Mouse (Mus musculus): ENCODE measurements around the gene Uvrag.

Gene Uvrag

DNA sequence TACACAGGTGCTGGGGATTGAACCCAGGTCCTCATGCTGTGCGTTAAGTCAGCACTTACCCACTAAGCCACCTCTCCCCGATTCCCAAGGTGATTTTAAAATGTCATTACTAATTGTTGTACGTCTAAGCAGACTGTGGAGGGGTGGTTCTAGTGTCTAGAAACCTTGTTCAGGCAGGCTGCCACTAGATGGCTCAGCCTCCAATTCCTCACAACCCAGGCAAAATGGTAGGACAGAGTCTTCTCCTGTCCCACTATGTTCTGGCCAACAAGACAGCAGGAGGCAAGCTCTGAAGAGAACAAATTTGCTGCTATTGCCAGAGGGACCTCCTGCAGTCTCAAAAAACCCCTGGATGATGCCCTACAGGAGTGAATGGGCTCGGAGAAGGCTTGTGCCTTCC is 259.1 kb downstream of the Uvrag start:
- DNase-seq (ENCODE audit: low spot score): no peak

DNA sequence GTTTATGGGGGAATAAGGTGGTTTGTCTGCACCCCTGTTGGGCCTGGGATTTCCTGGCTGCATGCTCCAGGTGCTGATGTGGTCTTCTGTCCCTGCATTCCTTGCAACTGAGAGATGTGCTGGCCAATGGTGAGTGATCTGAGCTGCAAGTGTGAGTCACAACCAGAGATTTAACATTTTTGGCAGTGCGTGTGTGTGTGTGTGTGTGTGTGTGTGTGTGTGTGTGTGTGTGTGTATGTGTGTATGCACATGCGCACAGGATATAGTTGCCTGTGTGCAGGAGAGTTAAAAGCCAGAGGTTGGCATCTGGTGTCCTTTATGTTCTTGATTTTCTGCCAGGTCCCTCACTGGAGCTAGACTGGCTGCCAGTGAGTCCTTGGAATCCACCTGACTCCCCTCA is 261.8 kb downstream of the Uvrag start:
- DNase-seq (ENCODE audit: low spot score): no peak

DNA sequence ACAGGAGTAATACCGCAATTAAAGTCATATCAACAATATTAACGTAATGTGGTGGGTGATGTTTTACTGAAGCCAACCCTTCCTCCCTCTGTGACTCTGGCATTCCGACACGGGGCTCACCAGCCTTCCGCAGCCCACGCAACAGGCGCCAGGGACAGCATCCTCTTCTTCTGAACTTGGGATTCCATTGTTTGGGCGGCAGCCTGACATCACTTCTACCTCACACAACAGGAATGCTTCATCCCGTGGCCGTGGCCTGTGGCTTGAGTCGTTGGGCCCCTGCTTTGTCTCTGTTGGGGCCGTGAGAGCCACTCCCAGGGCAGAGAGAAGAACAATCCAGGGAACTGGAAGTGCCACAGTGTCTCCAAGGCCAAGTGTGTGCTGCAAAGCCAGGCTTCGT is 264.8 kb downstream of the Uvrag start:
- no peak for DNase-seq (ENCODE audit: low spot score)

DNA sequence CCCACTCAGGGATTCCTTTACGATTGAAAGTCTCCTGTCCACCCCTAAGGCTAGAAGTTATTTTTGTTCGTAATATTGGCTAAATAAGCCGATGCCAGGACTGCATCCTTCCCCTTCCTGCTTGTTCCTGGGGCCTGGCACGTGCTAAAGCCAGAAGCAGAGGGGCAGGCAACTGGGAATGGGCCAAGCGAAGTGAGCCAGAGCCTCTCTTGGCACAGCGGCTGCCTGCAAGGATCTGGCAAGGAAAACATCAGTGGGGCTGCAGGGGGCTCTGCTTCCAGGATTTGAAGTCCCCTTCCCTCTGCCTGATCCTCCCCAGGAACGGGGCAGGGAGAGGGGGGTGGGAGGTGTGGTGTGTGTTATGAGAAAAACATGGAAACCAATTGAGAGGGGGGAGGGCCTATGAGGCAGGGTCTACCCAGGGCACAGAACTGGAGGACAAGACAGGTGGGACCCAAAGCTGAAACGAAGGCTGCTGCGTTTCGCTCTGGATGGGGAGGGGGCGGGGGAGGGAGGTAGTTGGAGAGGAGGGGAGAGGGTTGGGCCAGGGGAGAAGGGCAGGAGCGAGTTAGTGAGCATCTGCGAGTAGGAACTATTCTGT is 265.5 kb downstream of the Uvrag start:
- DNase-seq (ENCODE audit: low spot score): no peak

DNA sequence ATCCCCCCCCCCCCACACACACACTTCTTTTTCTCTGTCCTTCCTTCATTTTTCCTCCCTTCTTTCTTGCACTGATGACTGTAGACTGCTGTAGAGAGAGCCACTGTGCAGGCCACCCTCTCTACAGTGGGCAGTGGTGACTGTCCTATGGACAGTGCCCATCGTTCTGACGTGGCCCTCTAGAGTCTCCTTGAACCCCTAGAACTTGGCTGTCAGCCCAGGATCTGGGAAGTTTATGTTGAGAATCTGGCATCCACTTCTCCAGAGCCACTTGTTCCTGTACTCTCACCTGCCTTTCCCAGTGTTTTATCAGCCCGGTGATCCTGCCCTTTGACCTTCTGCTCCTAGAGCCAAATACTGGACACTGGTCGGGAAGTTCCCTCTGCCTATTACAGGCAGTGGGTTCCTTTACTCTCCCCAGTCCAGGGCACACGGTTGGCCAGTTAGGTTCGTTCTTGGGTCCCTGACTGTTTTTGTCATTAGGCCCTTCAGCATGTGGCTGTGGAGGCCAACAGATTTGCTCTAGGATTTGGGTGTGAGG is 266.5 kb downstream of the Uvrag start:
- no peak for DNase-seq (ENCODE audit: low spot score)

DNA sequence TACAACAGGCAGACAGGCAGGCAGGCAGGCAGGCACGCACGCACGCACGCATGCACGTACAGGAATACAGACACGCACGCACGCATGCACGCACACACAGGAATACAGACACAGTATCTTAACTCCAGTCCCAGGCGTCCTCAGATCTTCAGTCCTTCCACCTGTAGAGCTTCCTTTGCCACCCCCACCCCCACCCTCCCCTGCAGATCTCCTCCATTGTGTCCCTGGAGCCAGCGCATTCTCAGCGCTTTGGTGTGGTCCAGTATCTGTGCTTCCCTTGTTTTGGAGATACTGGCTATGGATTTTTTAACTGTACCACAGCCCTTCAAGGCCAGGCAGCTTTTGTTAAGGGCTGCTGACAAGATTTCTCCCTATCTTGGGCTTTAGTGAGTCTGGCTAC is 267.6 kb downstream of the Uvrag start:
- DNase-seq (ENCODE audit: low spot score): no peak

DNA sequence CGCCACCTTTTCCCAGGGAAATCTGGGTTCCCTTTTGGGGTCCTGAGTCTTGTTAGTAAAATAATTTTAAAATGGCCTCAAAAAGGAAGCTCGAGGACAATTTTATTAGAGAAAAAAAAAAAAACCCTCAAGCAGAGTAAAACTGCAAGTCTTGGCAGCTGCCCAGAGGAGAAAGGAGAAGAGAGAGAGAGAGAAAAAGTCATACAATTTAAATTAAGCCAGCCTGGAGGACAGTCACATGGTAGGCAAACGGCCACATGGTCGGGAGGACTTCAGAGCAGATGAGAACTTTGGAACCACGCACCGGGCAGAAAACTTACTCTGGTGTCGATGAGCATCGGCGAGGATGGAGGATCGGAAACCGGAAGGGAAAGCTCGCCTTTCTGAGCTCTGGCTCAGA is 269.1 kb downstream of the Uvrag start:
- no peak for DNase-seq (ENCODE audit: low spot score)

DNA sequence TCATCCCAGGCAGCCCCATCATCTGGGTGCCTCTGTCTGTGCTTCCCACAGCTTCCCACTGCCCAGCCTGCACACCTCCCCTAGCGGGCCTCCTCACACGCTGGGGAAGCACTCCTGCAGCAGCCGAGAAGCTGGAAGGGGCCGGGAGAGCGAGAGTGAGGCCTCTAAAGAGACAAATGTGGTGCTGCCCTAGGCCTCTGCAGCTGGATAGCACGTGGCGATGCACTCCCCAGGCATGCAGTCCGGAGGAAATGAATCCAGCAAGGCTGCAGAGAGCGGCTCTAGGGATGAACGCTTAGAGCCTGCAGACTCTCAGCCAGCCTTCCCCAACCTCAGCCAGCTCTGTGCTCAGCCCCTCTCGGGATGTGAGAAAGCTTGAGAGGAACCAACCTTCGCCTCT is 270.1 kb downstream of the Uvrag start:
- DNase-seq (ENCODE audit: low spot score): no peak

DNA sequence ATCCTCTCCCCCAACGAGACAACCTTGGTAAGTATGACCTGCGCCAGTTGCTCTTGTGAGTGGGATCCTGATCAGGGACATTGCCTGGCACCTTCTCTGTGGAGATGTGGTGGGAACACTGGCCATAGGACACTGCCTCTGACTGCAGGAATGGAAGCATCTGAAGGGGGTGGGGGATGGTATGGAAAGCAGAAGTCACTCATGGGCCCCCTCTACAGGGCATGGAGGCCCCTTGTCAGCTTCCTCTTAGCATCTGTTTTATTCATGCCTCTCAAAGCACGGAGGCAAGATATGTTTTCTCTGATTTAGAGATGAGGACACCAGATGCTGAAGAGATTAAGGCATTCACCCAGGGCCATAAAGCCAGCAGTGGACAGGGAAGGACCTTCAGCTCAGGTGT is 271.9 kb downstream of the Uvrag start:
- DNase-seq (ENCODE audit: low spot score): no peak

DNA sequence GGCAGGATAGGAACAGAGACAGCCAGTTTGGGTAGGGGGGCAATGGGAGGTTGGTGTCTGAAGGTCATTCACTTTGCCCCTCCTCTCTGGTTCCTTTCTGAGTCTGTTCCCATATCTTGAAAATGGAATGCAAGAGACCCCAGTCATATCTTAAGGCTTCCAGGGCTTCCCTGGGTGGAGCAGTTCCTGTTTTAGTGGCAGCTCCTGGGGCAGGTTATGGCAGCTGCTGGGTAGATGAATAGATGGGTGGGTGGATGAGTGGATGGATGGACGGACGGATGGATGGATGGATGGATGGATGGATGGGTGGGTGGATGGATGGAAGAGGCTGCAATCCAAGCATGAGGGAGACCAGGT is 273.2 kb downstream of the Uvrag start:
- no peak for DNase-seq (ENCODE audit: low spot score)

DNA sequence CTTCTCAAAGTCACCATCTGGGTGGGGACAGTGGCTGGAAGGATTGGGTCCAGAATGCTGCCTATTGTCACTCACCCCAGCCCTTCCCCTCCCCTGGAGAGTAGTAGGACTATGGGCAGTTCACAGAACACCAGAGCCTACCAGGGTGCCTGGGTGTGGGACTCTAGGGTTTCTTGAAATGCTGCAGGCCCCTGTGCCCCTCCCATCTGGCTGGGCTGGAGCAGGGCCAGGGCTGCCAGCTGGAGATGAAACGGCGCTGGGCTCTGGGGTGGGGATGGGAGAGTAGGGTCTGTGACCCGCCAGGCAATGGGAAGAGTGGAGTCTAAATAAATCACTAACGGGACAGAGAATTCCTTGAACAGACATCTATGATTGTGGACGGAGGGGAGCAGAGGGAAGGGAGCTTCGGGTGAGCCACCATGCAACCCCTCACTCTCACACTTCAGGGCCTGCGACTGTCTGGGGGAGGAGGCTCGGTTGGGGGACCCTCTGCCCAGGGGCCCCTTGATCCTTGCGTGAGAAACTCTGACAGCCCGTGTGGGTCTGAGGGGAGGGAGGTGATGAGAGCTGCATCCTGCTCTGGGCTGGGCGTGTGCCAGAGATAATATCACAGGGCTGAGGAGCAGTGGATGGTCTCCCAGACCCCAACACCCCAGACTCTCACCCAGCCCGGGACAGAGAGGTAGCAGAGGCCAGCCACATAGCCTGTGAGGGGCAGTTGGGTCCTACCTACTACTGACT is 273.7 kb downstream of the Uvrag start:
- DNase-seq (ENCODE audit: low spot score): no peak

DNA sequence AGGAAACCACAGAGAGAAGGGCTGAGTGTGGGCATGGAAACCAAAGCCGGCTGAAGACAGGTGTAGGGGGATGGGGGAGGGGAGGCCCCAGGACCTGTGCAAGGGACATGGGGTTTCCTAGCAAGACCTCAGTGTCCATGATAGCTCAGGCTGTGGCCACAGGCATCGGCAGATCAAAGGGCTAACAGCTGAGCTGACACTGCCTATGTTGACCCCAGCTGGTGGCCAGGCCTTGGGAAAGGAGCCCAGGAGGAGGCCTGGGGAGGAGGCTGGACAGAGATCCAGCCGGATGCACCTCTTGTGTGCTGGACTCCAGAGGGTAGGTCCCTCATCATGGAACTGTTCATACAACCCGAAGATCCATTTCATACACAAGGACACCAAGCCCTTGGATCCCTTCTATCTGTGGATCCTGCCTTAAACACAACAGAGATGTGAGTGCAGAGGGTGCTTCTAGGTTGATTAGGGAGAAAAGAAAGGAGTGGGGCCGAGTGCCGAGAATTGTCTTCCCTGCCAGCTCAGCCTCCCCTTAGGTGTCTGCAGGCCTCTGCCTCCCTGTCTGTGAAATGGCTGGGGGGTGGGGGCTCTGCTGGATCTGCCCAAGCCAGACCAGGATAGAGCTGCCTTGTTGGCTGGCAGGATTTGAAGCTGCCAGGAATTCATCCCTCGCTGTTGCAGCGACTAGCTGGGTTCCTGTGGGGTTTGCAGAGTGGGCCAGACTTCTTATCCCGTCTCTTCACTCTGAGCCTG is 276.8 kb downstream of the Uvrag start:
- DNase-seq (ENCODE audit: low spot score): no peak

DNA sequence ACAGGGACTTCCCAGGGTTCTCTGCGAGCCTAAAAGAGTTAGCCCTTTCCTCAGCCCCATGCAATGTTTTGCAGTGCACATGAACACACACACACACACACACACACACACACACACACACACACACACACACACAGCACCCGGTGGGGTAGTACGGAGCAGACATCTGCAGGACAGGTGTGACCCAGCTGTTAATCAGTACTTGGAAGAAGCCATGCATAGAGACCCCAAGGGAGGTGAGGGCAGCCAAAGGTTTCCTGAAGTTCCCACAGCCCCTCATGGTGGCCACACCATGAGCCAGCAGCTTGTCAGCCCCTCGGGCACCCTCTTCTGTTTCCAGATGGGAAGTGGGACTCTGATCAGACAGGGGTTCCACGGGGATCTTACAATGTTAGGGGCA is 277.9 kb downstream of the Uvrag start:
- no peak for DNase-seq (ENCODE audit: low spot score)

DNA sequence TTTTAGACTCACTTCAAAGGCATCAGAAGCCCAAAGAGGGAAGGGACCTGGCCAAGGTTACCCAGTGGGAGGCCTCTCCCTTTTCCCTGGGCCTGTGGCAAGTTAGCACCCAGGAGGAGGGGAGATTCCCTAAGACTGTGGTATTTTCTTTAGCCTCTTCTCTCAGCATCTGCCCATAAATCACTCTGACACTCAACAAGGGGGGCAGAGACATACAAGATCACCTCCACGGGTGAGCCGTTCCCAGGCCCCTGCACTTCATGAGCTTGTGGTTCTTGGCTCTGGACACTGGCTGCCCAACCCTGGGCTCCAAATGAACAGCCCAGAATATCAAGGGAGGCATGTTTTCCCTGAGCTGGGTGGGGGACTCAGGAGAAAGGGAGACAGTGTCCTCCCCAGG is 279.9 kb downstream of the Uvrag start:
- DNase-seq (ENCODE audit: low spot score): no peak

DNA sequence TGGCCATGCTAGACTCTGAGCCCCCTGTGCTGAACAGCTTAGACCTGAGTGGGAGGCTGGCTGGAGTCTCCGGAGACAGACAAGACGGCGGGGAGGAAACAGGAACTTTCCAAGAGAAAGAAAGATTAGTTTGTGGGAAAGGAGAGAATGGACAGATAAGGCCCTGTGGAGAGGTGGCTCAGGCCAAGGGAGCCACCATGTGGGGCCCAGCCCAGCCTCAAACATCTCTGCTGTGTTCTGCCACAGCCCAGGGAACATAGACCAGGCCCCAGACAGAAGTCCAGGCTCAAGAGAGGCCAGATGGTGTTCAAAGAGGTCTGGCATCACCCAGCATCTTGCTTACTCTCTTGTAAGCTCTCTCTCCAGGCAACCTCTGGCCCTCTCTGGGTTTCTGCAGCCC is 283.8 kb downstream of the Uvrag start:
- DNase-seq (ENCODE audit: low spot score): no peak

DNA sequence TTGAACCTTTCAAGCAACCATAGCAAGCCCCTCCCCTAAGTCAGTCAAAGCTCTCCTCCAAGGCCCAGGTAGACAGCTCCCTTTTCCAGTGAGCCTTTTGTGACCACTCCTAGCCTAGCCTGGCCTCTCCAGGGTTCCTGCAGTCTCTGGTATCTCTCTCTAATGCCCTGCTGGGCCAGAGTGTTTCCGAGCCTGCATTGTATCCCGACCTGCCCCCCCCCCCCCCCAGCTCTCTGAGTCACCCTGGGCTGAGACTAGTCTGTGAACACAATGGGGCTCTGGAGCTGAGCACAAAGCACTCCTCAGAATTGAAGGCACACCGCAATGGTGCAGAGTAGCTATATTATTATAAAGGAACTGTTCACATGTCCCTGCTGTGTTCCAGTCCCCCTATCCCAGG is 284.8 kb downstream of the Uvrag start:
- DNase-seq (ENCODE audit: low spot score): no peak

DNA sequence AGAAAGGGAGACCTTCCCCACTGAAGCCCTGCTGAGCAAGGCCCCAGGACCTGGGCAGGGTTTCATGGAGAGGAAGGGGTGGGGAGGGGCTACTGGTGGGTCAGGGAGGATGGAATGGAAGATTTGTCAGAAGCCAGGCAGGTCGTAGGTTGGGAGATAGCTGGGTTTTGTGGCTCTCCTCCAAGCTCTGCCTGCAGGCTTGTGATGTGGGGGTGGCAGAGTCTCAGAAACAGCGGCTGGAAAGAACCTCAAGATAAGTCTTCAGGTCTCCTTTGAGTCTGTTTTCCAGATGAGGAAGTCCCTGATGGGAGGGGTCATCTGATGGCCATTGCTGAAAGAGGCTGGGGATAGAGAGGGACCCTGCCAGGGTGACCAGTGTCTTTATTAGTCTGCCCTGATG is 285.6 kb downstream of the Uvrag start:
- no peak for DNase-seq (ENCODE audit: low spot score)

DNA sequence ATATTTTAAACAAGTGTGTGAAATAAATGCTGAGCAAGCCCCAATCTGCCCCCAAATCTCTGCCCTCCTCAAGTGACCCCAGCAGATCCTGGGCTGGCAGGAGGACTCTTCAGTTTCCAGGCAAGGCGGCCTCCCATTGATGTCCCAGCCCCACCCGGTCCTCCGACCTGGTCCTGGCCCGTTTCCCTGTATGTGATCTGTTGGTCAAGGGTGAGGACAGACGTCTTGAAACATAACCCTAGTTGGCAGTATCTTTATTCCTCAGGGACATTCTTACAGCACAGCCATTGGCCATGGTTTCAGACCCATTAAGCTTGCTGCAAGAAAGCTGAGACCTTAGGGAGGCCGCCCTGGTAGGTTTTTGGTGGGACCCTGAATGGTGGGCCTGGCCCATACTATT is 287.1 kb downstream of the Uvrag start:
- no peak for DNase-seq (ENCODE audit: low spot score)

DNA sequence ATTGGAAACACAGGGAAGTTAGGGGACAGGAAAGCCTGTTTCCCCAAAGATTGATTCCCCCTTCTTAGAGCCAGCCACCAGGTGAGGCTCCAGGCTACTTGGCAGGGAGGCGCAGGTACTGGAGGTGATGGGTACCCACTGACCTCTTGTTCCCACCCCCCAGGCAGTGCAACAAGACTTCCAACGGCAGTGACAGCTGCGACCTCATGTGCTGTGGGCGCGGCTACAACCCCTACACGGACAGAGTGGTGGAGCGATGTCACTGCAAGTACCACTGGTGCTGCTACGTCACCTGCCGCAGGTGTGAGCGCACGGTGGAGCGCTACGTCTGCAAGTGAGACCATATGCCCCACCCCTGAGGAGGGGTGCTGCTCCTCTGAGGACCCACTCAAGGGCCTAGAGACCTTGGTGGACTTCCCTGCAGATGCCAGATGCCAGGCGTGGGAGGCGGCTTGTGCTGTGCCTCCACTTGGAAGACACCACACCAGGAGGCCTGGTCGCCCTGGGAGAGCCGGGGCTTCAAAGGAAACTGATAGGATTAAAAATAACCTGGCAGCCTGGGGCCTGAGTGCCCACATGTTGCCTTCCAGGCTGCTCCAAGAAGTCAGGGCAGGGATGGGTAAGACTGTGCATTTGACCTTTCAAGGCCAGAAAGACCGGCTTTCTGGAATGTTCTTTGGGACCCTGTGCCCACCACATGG is 287.8 kb downstream of the Uvrag start:
- DNase-seq (ENCODE audit: low spot score): no peak

DNA sequence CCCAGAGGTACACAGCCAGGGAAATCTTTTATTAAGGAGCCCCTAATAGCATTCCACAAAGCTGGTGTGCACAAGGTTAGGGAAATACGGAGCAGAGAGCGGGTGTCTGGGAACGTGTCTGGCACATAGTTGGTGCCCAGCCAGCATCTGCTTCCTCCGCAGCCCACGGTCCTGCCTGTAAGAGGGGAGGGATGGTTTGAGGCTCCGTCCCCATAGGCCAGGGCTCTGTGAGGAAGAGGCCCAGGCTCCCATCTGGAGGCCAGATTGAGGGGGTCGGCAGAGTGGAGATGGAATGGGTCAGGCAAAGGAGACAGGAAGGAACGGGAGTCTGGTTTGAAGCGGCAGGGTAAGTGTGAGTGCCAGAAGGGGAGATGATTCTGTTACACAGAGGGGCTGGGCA is 289.7 kb downstream of the Uvrag start:
- no peak for DNase-seq (ENCODE audit: low spot score)

DNA sequence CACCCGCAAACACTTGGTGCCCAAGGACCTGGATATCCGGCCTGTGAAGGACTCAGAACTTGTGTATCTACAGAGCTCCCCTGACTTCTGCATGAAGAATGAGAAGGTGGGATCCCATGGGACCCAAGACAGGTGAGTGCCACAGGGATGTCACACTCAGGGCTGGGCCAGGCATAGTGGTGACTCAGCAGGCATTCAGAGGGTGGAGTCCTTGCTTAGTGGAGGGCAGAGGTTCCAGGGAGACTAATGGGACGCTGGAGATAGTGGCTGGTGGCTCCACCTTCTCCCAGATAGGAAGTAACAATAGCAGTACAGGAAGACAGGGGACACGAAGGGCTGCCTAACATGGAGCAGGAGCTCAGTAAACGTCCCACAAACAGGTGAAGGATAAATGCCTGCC is 290.6 kb downstream of the Uvrag start:
- DNase-seq (ENCODE audit: low spot score): no peak

DNA sequence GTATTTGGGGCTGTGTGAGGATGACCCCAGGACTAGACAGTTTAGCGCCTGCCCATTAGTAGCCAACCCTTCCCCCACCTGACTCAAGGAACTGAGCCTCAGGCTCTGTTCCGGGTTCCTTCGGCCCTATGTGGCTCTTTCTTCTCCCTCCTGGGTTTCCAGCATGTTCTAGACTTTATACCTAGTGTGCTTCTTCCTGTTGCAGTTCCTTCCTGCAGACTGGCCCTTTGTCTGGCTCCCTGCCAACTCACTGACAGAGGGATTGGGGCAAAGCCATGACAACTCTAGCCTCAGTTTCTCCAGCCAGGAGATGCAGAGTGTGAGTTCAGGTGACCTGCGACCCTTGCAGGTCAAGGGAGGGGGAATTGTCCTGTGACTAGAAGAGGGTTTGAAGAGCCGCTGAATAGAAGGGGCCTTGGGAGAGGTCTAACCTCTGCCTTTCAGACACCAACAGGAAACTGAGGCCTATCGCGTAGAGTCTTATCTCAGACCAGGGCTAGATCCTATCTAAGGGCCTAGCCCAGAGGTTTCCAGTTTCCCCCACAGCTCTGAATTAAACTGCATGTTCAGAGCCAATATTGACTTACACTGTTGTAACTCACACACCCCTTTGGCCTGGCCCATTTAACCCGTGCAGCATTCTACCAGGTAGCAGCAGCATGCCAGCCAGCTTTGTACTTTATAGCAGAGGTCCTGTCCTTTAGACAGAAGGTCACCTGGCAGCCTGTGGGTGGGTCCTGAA is 291.9 kb downstream of the Uvrag start:
- no peak for DNase-seq (ENCODE audit: low spot score)

Measured in spleen, adult 12 weeks (tissue).